Mouse (Mus musculus) G1E (cell line): ENCODE results near the gene Cd93. TPM values are rescaled to one million over a fixed set of nuclear protein-coding genes. Genes with fewer than 3 reads are reported as not detected.

Experiments used
- ATAC-seq: 2 replicates; pipeline ENCODE4 v1.8.0; 2016; ENCODE audit warnings: mild to moderate bottlenecking; ENCODE audit not compliant: insufficient number of reproducible peaks, poor library complexity, low FRiP score, severe bottlenecking; ENCODE audit errors: extremely low read depth
- DNase-seq: peaks from one replicate; pipeline ENCODE4 v3.0.0; 2012; ENCODE audit warnings: low spot score
- H3K27me3 ChIP-seq: 2 replicates; pipeline ENCODE4 v1.6.1; 2012; ENCODE audit warnings: mild to moderate bottlenecking, low read length, inconsistent platforms; ENCODE audit not compliant: insufficient read depth
- H3K36me3 ChIP-seq: replicated peaks from 2 replicates; pipeline ENCODE3; 2012; ENCODE audit warnings: mild to moderate bottlenecking, inconsistent platforms
- H3K4me1 ChIP-seq: 2 replicates; pipeline ENCODE4 v1.6.1; 2012; ENCODE audit warnings: low read depth, low read length, inconsistent platforms, mixed read lengths; ENCODE audit not compliant: insufficient read depth
- H3K4me3 ChIP-seq: 2 replicates; pipeline ENCODE4 v1.5.1; 2012; ENCODE audit warnings: low read depth, mild to moderate bottlenecking, inconsistent platforms, low read length, moderate library complexity, mixed read lengths
- H3K9me3 ChIP-seq: replicated peaks from 2 replicates; pipeline ENCODE4 v1.6.1; 2012; ENCODE audit warnings: inconsistent platforms
- CTCF ChIP-seq: IDR thresholded peaks from 2 replicates; pipeline ENCODE4 v1.5.1; 2012; ENCODE audit warnings: low read depth, low read length, inconsistent platforms, mixed read lengths
- GATA1 ChIP-seq: IDR thresholded peaks from 2 replicates; pipeline ENCODE4 v1.6.1; 2012; ENCODE audit warnings: borderline replicate concordance, low read length, inconsistent platforms, mixed read lengths
- GATA2 ChIP-seq: IDR thresholded peaks from 2 replicates; pipeline ENCODE4 v1.6.1; 2012; ENCODE audit warnings: low read depth, low read length, inconsistent platforms, borderline replicate concordance
- POLR2AphosphoS5 ChIP-seq: IDR thresholded peaks from 2 replicates; pipeline ENCODE4 v1.6.1; 2012; ENCODE audit warnings: low read depth, low read length, inconsistent platforms; ENCODE audit not compliant: insufficient replicate concordance
- TAL1 ChIP-seq: conservative IDR thresholded peaks from 2 replicates; pipeline ENCODE4 v1.6.1; 2012; ENCODE audit warnings: low read depth, low read length, inconsistent platforms, mixed read lengths
- polyA plus RNA-seq: library from polyadenylated mRNA; stranded (reverse); fragments of >175 nt; gene quantifications from 2 replicates; pipeline ENCODE4 v1.2.3, GENCODE M21; 2012
- total RNA-seq, 2 experiments: library from RNA; stranded (forward) in 1 of 2; stranded (reverse) in 1 of 2; fragments of 200-1000 nt in 1 of 2; fragments of >200 nt in 1 of 2; fragmentation: Nextera tagmentation in 1 of 2; gene quantifications; 2 replicates each; pipeline ENCODE4 v1.2.3; 2014 to 2017

Gene Cd93
- not detected in 2 replicates for total RNA-seq (2014; fragmentation: Nextera tagmentation)
- total RNA-seq (2017), result 0.06 and 0.11 TPM in 2 replicates
- polyA plus RNA-seq, result 0.01 TPM in 1 of 2 replicates, not detected in the other

DNA sequence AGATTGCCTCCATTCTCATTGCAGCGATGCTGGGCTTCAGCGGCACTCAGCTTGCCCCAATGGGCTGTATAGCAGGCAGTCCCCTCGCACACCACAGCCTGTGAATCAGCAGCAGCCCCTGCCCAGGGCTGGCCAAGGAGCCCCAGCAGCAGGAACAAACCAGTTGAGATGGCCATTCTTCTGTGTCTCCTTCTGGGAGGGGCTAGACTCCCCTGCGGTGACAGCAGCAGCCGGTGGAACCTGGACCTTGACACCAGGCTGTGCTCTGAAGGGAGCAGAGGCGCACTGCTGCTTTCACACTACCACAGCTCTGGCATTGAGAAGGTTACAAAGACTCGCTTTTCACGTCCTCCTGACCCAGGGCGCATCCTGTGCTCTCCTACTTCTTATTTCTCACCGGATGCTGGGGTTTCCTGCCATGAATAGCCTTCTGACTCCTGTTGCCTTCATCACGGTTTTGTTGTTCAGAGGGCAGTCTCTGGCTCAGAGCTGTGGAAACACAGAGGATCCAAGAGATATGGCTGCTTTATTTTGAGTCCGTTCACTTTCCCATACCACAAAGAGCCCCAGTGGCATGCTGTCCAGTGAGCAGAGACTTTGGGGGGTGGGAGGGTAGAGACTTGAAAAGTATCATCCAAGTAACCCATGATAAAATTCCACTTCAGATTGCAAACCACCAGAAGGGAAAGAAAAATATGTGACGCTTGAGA lies at the start of gene Cd93:
Cd93 (minus strand) TSS at position 315 of the 710 bp plus-strand sequence.
- peaks cover 46% of the 10 kb centered on the region for H3K9me3 ChIP-seq
- DNase-seq (no peak), ATAC-seq (no peak)
- H3K4me1 ChIP-seq, result no peaks in the 10 kb centered on the region
- H3K27me3 ChIP-seq, result no peaks in the 10 kb centered on the region; the same call in 1 of the 2 replicates
- no peak for TF ChIP-seq CTCF
- no peak within 1 kb of the TSS for H3K4me3 ChIP-seq
- no peaks in the 10 kb centered on the region for H3K36me3 ChIP-seq

- Histone ChIP-seq H3K4me1 (no peaks in the 10 kb centered on the region), H3K27me3 (no peaks in the 10 kb centered on the region), H3K9me3 (peaks cover 54% of the 10 kb centered on the region), H3K4me3 (no peak overlapping the region), H3K36me3 (no peaks in the 10 kb centered on the region)
- no peak for DNase-seq
- TF ChIP-seq CTCF, result no peak
- ATAC-seq, result no peak
Measured at GRCm38 (mm10) chr2:148492108-148492507, 48.7 kb upstream of the Cd93 start.

- ATAC-seq, result no peak
- no peaks in the 10 kb centered on the region for H3K27me3 ChIP-seq
- no peaks in the 10 kb centered on the region for H3K36me3 ChIP-seq
- no peak for DNase-seq
- H3K4me1 ChIP-seq, result no peaks in the 10 kb centered on the region
- H3K9me3 ChIP-seq, result peaks cover 58% of the 10 kb centered on the region
- no peak for TF ChIP-seq TAL1
- no peak for TF ChIP-seq GATA2
- H3K4me3 ChIP-seq, result no peak overlapping the region
Measured at GRCm38 (mm10) chr2:148490150-148490549, 46.8 kb upstream of the Cd93 start.

DNA sequence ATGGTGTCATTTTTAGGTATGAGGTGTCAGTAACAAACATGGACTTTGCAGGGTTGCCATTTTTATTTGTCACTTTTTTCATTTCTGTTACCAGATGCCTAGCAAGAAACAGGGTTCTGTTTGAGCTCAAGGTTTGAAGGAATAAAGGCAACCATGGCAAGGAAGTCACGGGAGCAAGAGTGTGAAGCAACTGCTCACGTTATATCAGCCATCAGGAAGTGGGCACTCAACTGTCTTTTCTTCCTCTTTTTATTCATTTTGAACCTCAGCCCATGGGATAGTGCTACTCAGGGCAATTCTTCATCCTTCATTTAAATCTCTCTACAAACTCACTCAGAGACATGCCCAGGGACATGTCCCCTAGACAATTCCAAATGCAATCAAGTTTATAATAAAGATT lies 45.5 kb upstream of the Cd93 start:
- DNase-seq (no peak), ATAC-seq (no peak)
- Histone ChIP-seq H3K27me3 (no peaks in the 10 kb centered on the region), H3K4me1 (no peaks in the 10 kb centered on the region), H3K36me3 (no peaks in the 10 kb centered on the region), H3K9me3 (peaks cover 65% of the 10 kb centered on the region), H3K4me3 (no peak overlapping the region)
- TF ChIP-seq GATA1 (no peak), POLR2AphosphoS5 (no peak), TAL1 (no peak), CTCF (no peak), GATA2 (no peak)

- H3K9me3 ChIP-seq, result peaks cover 58% of the 10 kb centered on the region
- no peaks in the 10 kb centered on the region for H3K36me3 ChIP-seq
- H3K27me3 ChIP-seq, result no peaks in the 10 kb centered on the region
- TF ChIP-seq POLR2AphosphoS5 (no peak), CTCF (no peak), GATA2 (no peak), GATA1 (no peak), TAL1 (no peak)
- no peak for DNase-seq
- H3K4me1 ChIP-seq, result no peaks in the 10 kb centered on the region
- H3K4me3 ChIP-seq, result no peak overlapping the region
- ATAC-seq, result no peak
Measured at GRCm38 (mm10) chr2:148485576-148485975, 42.2 kb upstream of the Cd93 start.

GRCm38 (mm10) chr2:148480376-148480775 lies 37.0 kb upstream of the Cd93 start:
- H3K27me3 ChIP-seq, result no peaks in the 10 kb centered on the region
- ATAC-seq, result no peak
- no peak overlapping the region for H3K4me3 ChIP-seq
- H3K36me3 ChIP-seq, result no peaks in the 10 kb centered on the region
- DNase-seq, result no peak
- H3K9me3 ChIP-seq, result peaks cover 36% of the 10 kb centered on the region
- TF ChIP-seq CTCF (no peak), TAL1 (no peak), POLR2AphosphoS5 (no peak)
- H3K4me1 ChIP-seq, result no peaks in the 10 kb centered on the region

DNA sequence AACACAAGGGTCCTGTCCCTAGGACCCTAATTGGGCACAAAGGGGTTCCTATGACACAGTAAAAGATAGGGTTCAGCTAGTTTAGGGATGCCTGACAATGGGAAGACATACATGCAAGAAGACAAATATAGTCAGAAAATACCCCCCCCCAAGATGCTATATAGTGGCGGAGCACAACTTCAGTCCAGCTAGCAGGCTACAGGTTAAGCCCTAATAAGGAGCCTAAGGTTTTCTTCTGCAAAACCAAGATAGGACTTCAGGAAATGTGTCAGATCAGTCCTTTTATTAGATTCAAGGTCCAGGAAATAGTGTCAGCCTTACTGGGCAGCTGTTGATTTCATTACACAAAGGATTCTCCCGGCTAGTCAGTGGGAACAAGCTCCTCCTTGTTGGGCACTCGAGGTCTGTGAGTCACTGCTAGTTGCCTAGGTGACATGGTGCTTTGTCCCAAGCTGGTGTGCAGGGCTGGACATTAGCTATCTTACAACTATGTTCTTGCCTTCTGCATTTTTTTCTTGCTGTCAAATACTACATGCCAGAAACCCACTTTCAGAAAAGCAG lies 34.9 kb upstream of the Cd93 start:
- no peaks in the 10 kb centered on the region for H3K36me3 ChIP-seq
- H3K4me3 ChIP-seq, result no peak overlapping the region
- DNase-seq, result no peak
- no peaks in the 10 kb centered on the region for H3K4me1 ChIP-seq
- H3K27me3 ChIP-seq, result no peaks in the 10 kb centered on the region
- H3K9me3 ChIP-seq, result peaks cover 30% of the 10 kb centered on the region
- ATAC-seq, result no peak
- TF ChIP-seq CTCF (no peak), GATA1 (no peak), GATA2 (no peak), TAL1 (no peak), POLR2AphosphoS5 (no peak)
